Mouse (Mus musculus) brain, adult 2 months (tissue): ENCODE measurements at regions not wholly inside any gene's neighbourhood (a gene's known extent, or its start where the extent isn't known, plus 50 kb on each side); places are given as distances from the start of the nearest gene placed in this dataset.

Experiments used
- DNase-seq: peaks from one replicate; pipeline ENCODE4 v3.0.0; 2011; ENCODE audit warnings: low read depth, low spot score

GRCm38 (mm10) chr14:81254343-81254838 is 1270.5 kb downstream of the Olfm4 start:
- DNase-seq: no peak

- no peak for DNase-seq
Observed at GRCm38 (mm10) chr14:81255423-81255822, 1271.5 kb downstream of the Olfm4 start.

GRCm38 (mm10) chr14:81267637-81268373 is 1283.9 kb downstream of the Olfm4 start:
- DNase-seq: peak; percentile 12

GRCm38 (mm10) chr14:81287489-81288025 is 1303.7 kb downstream of the Olfm4 start:
- DNase-seq: peak; percentile 31

- peak; percentile 11 for DNase-seq
Observed at GRCm38 (mm10) chr14:81307160-81307559, 1323.3 kb downstream of the Olfm4 start.

- DNase-seq: no peak
Observed at GRCm38 (mm10) chr14:81341058-81341457, 1357.2 kb downstream of the Olfm4 start.

- DNase-seq: peak; percentile 22
Observed at GRCm38 (mm10) chr14:81387566-81387965, 1403.7 kb downstream of the Olfm4 start.
